8 mouse cellular contexts compared by ENCODE assay signal in the genomic region with DNA sequence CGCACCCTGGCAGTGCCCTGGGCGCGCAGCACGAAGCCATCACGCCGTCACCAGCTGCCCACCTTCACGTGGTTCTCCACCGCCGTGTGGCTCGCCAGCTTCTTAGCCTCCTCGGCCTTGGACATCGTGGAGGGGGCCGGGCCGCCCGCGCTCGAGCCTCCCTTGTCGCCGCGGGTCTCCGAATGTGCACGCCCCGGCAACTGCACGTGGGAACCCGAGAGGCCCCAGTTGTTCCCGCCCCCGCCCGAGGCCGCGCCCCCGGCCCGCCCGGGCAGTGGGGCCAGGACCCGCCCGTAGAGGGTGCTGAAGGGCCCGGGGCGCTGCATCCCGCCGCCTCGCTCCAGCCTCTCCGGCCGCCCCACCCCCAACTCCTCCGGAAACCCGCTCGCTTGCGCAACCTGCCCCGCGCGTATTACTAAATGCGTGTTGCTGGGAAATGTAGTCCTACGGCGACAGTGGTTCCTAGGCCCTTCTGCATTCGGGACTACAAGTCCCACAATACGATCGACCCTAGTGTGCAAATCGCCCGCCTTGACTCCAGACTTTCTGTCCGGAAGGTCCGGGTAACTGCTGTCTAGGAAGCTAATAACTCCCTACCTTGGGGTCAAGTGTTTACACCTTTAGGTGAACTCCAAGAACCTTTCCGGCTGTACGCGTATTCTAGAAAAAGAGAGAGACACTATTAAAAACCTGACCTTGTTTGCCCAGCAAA. TPM values are rescaled to one million over a fixed set of nuclear protein-coding genes. Genes with fewer than 3 reads are reported as not detected.
DNase-seq lines count a peak whose midpoint lies in the region; ATAC-seq and TF ChIP-seq lines count a peak whose summit lies in the region.

TSS of gene Rpia (minus strand) at position 409 of the 712 bp plus-strand sequence.

- peak; percentile 22; the same call in 1 of the 2 replicates for TF ChIP-seq CTCF in bone marrow, adult 2 months (IDR thresholded peaks at IDR 0.05; ENCODE audit: control insufficient read depth, insufficient read depth, low read length)

- H3K27ac ChIP-seq in bone marrow, adult 2 months (ENCODE audit: control insufficient read depth, insufficient read depth, low read depth, low read length, poor library complexity), result peak within 1 kb of the TSS; percentile 73
- peak within 1 kb of the TSS; percentile 89 for H3K27ac ChIP-seq in embryonic facial prominence, embryonic 15.5 days (replicated peaks)
- peak within 1 kb of the TSS; percentile 20; the same call in 1 of the 2 replicates for H3K27ac ChIP-seq in kidney, embryonic 14.5 days (ENCODE audit: low read depth, low read length)
- peak within 1 kb of the TSS; percentile 80 for H3K27ac ChIP-seq in limb, embryonic 15.5 days

- no peaks in the 10 kb centered on the region for H3K36me3 ChIP-seq in embryonic facial prominence, embryonic 15.5 days
- H3K36me3 ChIP-seq in kidney, embryonic 14.5 days (ENCODE audit: control insufficient read depth, insufficient read depth, low read length), result no peaks in the 10 kb centered on the region; the same call in 1 of the 2 replicates
- no peaks in the 10 kb centered on the region for H3K36me3 ChIP-seq in limb, embryonic 15.5 days

- peak; percentile 53; the same call in 1 of the 2 replicates for TF ChIP-seq POLR2A in bone marrow, adult 2 months (IDR thresholded peaks at IDR 0.05; ENCODE audit: borderline replicate concordance, control insufficient read depth, low read depth, low read length)

- DNase-seq in 416B (ENCODE audit: low read depth), result peak; percentile 99
- DNase-seq in heart, adult 9 months (ENCODE audit: low spot score in 2 of 2), result peak; percentile 99
- peak; percentile 97 to 98 for DNase-seq in monocyte, adult 2 months (ENCODE audit: low read depth in 1 of 2, low spot score in 2 of 2)
- peak; percentile 98 for DNase-seq in spleen, postnatal 36 days (ENCODE audit: low spot score in 2 of 2)

- peak within 1 kb of the TSS; percentile 77 for H3K4me3 ChIP-seq in bone marrow, adult 2 months (replicated peaks; ENCODE audit: control insufficient read depth, low read depth, low read length)
- H3K4me3 ChIP-seq in embryonic facial prominence, embryonic 15.5 days (replicated peaks), result peak within 1 kb of the TSS; percentile 78
- peak within 1 kb of the TSS; percentile 57 for H3K4me3 ChIP-seq in kidney, embryonic 14.5 days (ENCODE audit: low read length)
- H3K4me3 ChIP-seq in limb, embryonic 15.5 days, result peak within 1 kb of the TSS; percentile 77

- H3K9ac ChIP-seq in embryonic facial prominence, embryonic 15.5 days, result peak within 1 kb of the TSS; percentile 64
- H3K9ac ChIP-seq in kidney, embryonic 14.5 days (ENCODE audit: low read depth, low read length), result peak within 1 kb of the TSS; percentile 66
- peak within 1 kb of the TSS; percentile 62 for H3K9ac ChIP-seq in limb, embryonic 15.5 days

- no peaks in the 10 kb centered on the region for H3K27me3 ChIP-seq in embryonic facial prominence, embryonic 15.5 days
- no peaks in the 10 kb centered on the region for H3K27me3 ChIP-seq in kidney, embryonic 14.5 days (ENCODE audit: control insufficient read depth, insufficient read depth, low read length)
- no peaks in the 10 kb centered on the region for H3K27me3 ChIP-seq in limb, embryonic 15.5 days

- under 1% methylated on average over 62 of the region's 62 CpGs for WGBS in bone marrow, adult 2 months
- under 1% methylated on average over 61 of the region's 62 CpGs for WGBS in embryonic facial prominence, embryonic 15.5 days
- 0% methylated on average over 44 of the region's 62 CpGs for WGBS in kidney, embryonic 14.5 days
- WGBS in limb, embryonic 15.5 days, result under 1% methylated on average over 61 of the region's 62 CpGs

- peak; percentile 97 for ATAC-seq in embryonic facial prominence, embryonic 15.5 days (ENCODE audit: insufficient number of reproducible peaks, low FRiP score, low TSS enrichment, low read depth)
- peak; percentile 96 for ATAC-seq in kidney, embryonic 14.5 days (ENCODE audit: low FRiP score, low TSS enrichment)
- ATAC-seq in limb, embryonic 15.5 days (ENCODE audit: insufficient number of reproducible peaks, low FRiP score, low TSS enrichment, low read depth), result peak; percentile 97

- peaks cover 5% of the 10 kb centered on the region; the same call in 1 of the 2 replicates for H3K4me1 ChIP-seq in bone marrow, adult 2 months (ENCODE audit: control insufficient read depth, insufficient read depth, low read length)
- H3K4me1 ChIP-seq in embryonic facial prominence, embryonic 15.5 days, result peaks cover 24% of the 10 kb centered on the region
- H3K4me1 ChIP-seq in kidney, embryonic 14.5 days (ENCODE audit: control insufficient read depth, insufficient read depth, low read length), result peaks cover 17% of the 10 kb centered on the region; the same call in 1 of the 2 replicates
- H3K4me1 ChIP-seq in limb, embryonic 15.5 days, result peaks cover 20% of the 10 kb centered on the region

- no peaks in the 10 kb centered on the region for H3K9me3 ChIP-seq in embryonic facial prominence, embryonic 15.5 days (replicated peaks)
- H3K9me3 ChIP-seq in kidney, embryonic 14.5 days (ENCODE audit: control insufficient read depth, low read length), result no peaks in the 10 kb centered on the region
- H3K9me3 ChIP-seq in limb, embryonic 15.5 days, result no peaks in the 10 kb centered on the region

- peak within 1 kb of the TSS; percentile 80 for H3K4me2 ChIP-seq in embryonic facial prominence, embryonic 15.5 days (replicated peaks)
- H3K4me2 ChIP-seq in kidney, embryonic 14.5 days (replicated peaks; ENCODE audit: low read depth, low read length), result peak within 1 kb of the TSS; percentile 73
- peak within 1 kb of the TSS; percentile 72 for H3K4me2 ChIP-seq in limb, embryonic 15.5 days

RNA-seq across cellular contexts. Expression of gene Rpia, which starts in this region (rescaled TPM):
- polyA plus RNA-seq in bone marrow, adult 2 months (2011; ENCODE audit: insufficient read depth, insufficient read length, low replicate concordance, missing spikeins), result 65.3 and 78.5 TPM in 2 replicates
- polyA plus RNA-seq in embryonic facial prominence, embryonic 15.5 days (2015; fragmentation: Nextera tagmentation; extraction: Ambion mirVana), result 2.9 and 3.2 TPM in 2 replicates
- polyA plus RNA-seq in kidney, embryonic 14.5 days (2014; fragmentation: Nextera tagmentation; extraction: Ambion mirVana), result 3.2 and 5.5 TPM in 2 replicates
- 1.6 and 2.4 TPM in 2 replicates for polyA plus RNA-seq in limb, embryonic 15.5 days (2015; fragmentation: Nextera tagmentation; extraction: Ambion mirVana)

Comparison
In these comparisons a context has a peak if more than half of its experiments do, and no peak if none do; other contexts are left out.
1. Peak in every context shown above with its lines: DNase-seq, ATAC-seq, H3K4me3 ChIP-seq and H3K27ac ChIP-seq.
2. RNA of gene Rpia (polyA plus RNA-seq): 65.3 to 78.5 TPM in bone marrow, adult 2 months; 2.9 to 3.2 TPM in embryonic facial prominence, embryonic 15.5 days, 3.2 to 5.5 TPM in kidney, embryonic 14.5 days and 1.6 to 2.4 TPM in limb, embryonic 15.5 days; every median in the first group is over 10 times any median in the second.
3. H3K27ac ChIP-seq: peak in every context shown above with its lines; median percentile 89 in embryonic facial prominence, embryonic 15.5 days; 80 in limb, embryonic 15.5 days; 73 in bone marrow, adult 2 months; 20 in kidney, embryonic 14.5 days.